Mouse (Mus musculus): Measurements from ENCODE around the gene Gcn1l1.

Gcn1l1 gene

GRCm38 (mm10) chr5:115559237-115560101, 5.6 kb upstream of the Gcn1l1 start, which contains the start of gene Rplp0:
Gene Rplp0, plus strand, starts transcription at chr5:115559467.
- under 1% methylated on average over 76 of the region's 78 CpGs for whole genome bisulfite sequencing

GRCm38 (mm10) chr5:115560336-115560905, 4.6 kb upstream of the Gcn1l1 start:
- 47% methylated on average over 13 of the region's 13 CpGs for WGBS

GRCm38 (mm10) chr5:115563771-115564585, 1.1 kb upstream of the Gcn1l1 start:
- WGBS = 49% methylated on average over 5 of the region's 5 CpGs

GRCm38 (mm10) chr5:115565403-115565802, 349 bp downstream of the Gcn1l1 start:
- 0% methylated on average over 34 of the region's 46 CpGs for WGBS

GRCm38 (mm10) chr5:115568681-115569080, 3.6 kb downstream of the Gcn1l1 start:
- WGBS = 62% methylated on average over 10 of the region's 10 CpGs

- 66% methylated on average over 11 of the region's 11 CpGs for WGBS
Observed at GRCm38 (mm10) chr5:115569308-115569707, 4.3 kb downstream of the Gcn1l1 start.

GRCm38 (mm10) chr5:115569721-115570120, 4.7 kb downstream of the Gcn1l1 start:
- WGBS = 62% methylated on average over 4 of the region's 4 CpGs

- 37% methylated on average over 7 of the region's 7 CpGs for WGBS
Observed at GRCm38 (mm10) chr5:115571086-115571485, 6.0 kb downstream of the Gcn1l1 start.

- 30% methylated on average over 17 of the region's 17 CpGs for WGBS
Observed at GRCm38 (mm10) chr5:115572679-115573535, 7.9 kb downstream of the Gcn1l1 start.

- WGBS = 46% methylated on average over 8 of the region's 8 CpGs
Observed at GRCm38 (mm10) chr5:115574992-115575391, 9.9 kb downstream of the Gcn1l1 start.

- 92% methylated on average over 4 of the region's 4 CpGs for WGBS
Observed at GRCm38 (mm10) chr5:115577686-115578085, 12.6 kb downstream of the Gcn1l1 start.

GRCm38 (mm10) chr5:115578922-115579321, 13.9 kb downstream of the Gcn1l1 start:
- WGBS = 74% methylated on average over 14 of the region's 14 CpGs

GRCm38 (mm10) chr5:115579363-115579762, 14.3 kb downstream of the Gcn1l1 start:
- WGBS = 79% methylated on average over 5 of the region's 5 CpGs

- WGBS = 94% methylated on average over 14 of the region's 14 CpGs
Observed at GRCm38 (mm10) chr5:115580229-115581001, 15.4 kb downstream of the Gcn1l1 start.

- WGBS = 96% methylated on average over 9 of the region's 9 CpGs
Observed at GRCm38 (mm10) chr5:115581662-115582061, 16.6 kb downstream of the Gcn1l1 start.

GRCm38 (mm10) chr5:115585616-115586015, 20.6 kb downstream of the Gcn1l1 start:
- 89% methylated on average over 12 of the region's 12 CpGs for WGBS

- WGBS = 43% methylated on average over 15 of the region's 15 CpGs
Observed at GRCm38 (mm10) chr5:115586166-115586565, 21.1 kb downstream of the Gcn1l1 start.

- WGBS = 92% methylated on average over 2 of the region's 2 CpGs
Observed at GRCm38 (mm10) chr5:115586780-115587179, 21.7 kb downstream of the Gcn1l1 start.

- WGBS = 74% methylated on average over 11 of the region's 11 CpGs
Observed at GRCm38 (mm10) chr5:115591028-115591427, 26.0 kb downstream of the Gcn1l1 start.

- 97% methylated on average over 2 of the region's 2 CpGs for WGBS
Observed at GRCm38 (mm10) chr5:115591506-115591905, 26.5 kb downstream of the Gcn1l1 start.

All from cerebral cortex, adult 2 months (tissue).